In genomic region chr9:107677091-107677784, GRCm38 (mm10) we compare ENCODE assay signal across 9 mouse cellular contexts. TPM values are rescaled to one million over a fixed set of nuclear protein-coding genes. Genes with fewer than 3 reads are reported as not detected.
A peak's percentile ranks its signal among the peaks of the same experiment; 100 is the strongest.
DNase-seq lines count a peak whose midpoint lies in the region; ATAC-seq lines count a peak whose summit lies in the region.
"Had no signal": no experiment of that assay in that cellular context is flagged by ENCODE, and none has a peak within 500 bp of the region (broad histone marks: within the 10 kb centered on the region; RNA-seq: fewer than 3 reads in every experiment).

No protein-coding gene starts in this region.

- peak overlapping the region; percentile 47 for H3K4me3 ChIP-seq in hindbrain, embryonic 10.5 days

- peak; percentile 44 for DNase-seq in gastrocnemius, adult 18-20 months (ENCODE audit: low spot score)
- DNase-seq in gastrocnemius, postnatal 14 days = no peak
- DNase-seq in CD8-positive naive resting alpha-beta T cell, adult 2 months (ENCODE audit: low read depth in 2 of 2, low spot score in 2 of 2) = peak; percentile 43 to 61
- DNase-seq in cerebellum, adult 9-11 months = peak; percentile 62
- peak; percentile 56 for DNase-seq in hindbrain, embryonic 10.5 days (ENCODE audit: low spot score)
- peak; percentile 66 for DNase-seq in testis, postnatal 14 days (ENCODE audit: low spot score)
- no peak for DNase-seq in ovary, adult 18-20 months (ENCODE audit: low spot score)

- H3K27ac ChIP-seq in hindbrain, embryonic 10.5 days = no peak overlapping the region
- H3K27ac ChIP-seq: macrophage had no signal

- peaks cover 29% of the 10 kb centered on the region for H3K4me1 ChIP-seq in hindbrain, embryonic 10.5 days (replicated peaks)

- peaks cover 7% of the 10 kb centered on the region for H3K36me3 ChIP-seq in hindbrain, embryonic 10.5 days

- peaks cover 57% of the 10 kb centered on the region for H3K27me3 ChIP-seq in hindbrain, embryonic 10.5 days (ENCODE audit: insufficient read depth, poor library complexity, severe bottlenecking)

- H3K9me3 ChIP-seq in hindbrain, embryonic 10.5 days = no peaks in the 10 kb centered on the region

- intact Hi-C loops in gastrocnemius, postnatal 14 days (cut with DNase I; ENCODE audit: low total_unique reads) = loop anchor here (5.0 kb wide), 1 partner anchor 75 kb away; no protein-coding TSS in a partner anchor

- ATAC-seq in megakaryocyte, adult 5-6 weeks (ENCODE audit: poor library complexity, severe bottlenecking) = peak; percentile 64

- 22% methylated on average over 17 of the region's 17 CpGs for WGBS in hindbrain, embryonic 10.5 days

RNA-seq across cellular contexts. Expression of gene Gnat1, which starts 2.3 kb away (rescaled TPM):
- total RNA-seq in gastrocnemius, adult 18-20 months (2021) = not detected
- not detected for total RNA-seq in gastrocnemius, postnatal 14 days (2021)
- polyA plus RNA-seq in hindbrain, embryonic 10.5 days (2016; fragmentation: Nextera tagmentation; extraction: Ambion mirVana) = 2.6 and 3.1 TPM in 2 replicates
- total RNA-seq in megakaryocyte, adult 5-6 weeks (2015) = not detected in 2 replicates
- total RNA-seq in megakaryocyte, adult 5-6 weeks (2017) = not detected in 2 replicates
- polyA plus RNA-seq: macrophage had no signal

RNA-seq across cellular contexts. Expression of gene Slc38a3, which starts 7.9 kb away (rescaled TPM):
- 10 to 100 TPM; 57.7 to 62.0 TPM for total RNA-seq in gastrocnemius, adult 18-20 months (2021)
- total RNA-seq in gastrocnemius, postnatal 14 days (2021) = 10 to 100 TPM; 29.8 to 57.1 TPM
- 6.4 and 7.2 TPM in 2 replicates for polyA plus RNA-seq in hindbrain, embryonic 10.5 days (2016; fragmentation: Nextera tagmentation; extraction: Ambion mirVana)
- not detected in 2 replicates for total RNA-seq in megakaryocyte, adult 5-6 weeks (2015)
- total RNA-seq in megakaryocyte, adult 5-6 weeks (2017) = not detected in 2 replicates
- polyA plus RNA-seq: macrophage had no signal

RNA-seq across cellular contexts. Expression of gene Sema3f, which starts 33.0 kb away (rescaled TPM):
- 1 to 10 TPM; 6.2 to 6.8 TPM for total RNA-seq in gastrocnemius, adult 18-20 months (2021)
- 10 to 100 TPM in 1 of 2 experiments, 1 to 10 TPM in 1; 8.4 to 10.6 TPM for total RNA-seq in gastrocnemius, postnatal 14 days (2021)
- 14.5 and 16.4 TPM in 2 replicates for polyA plus RNA-seq in hindbrain, embryonic 10.5 days (2016; fragmentation: Nextera tagmentation; extraction: Ambion mirVana)
- not detected in 2 replicates for total RNA-seq in megakaryocyte, adult 5-6 weeks (2015)
- total RNA-seq in megakaryocyte, adult 5-6 weeks (2017) = not detected in 2 replicates
- polyA plus RNA-seq: macrophage had no signal

RNA-seq across cellular contexts. Expression of gene Gnai2, which starts 42.1 kb away (rescaled TPM):
- total RNA-seq in gastrocnemius, adult 18-20 months (2021) = 10 to 100 TPM; 59.3 to 75.5 TPM
- total RNA-seq in gastrocnemius, postnatal 14 days (2021) = 100 to 1,000 TPM; 139 to 152 TPM
- polyA plus RNA-seq in hindbrain, embryonic 10.5 days (2016; fragmentation: Nextera tagmentation; extraction: Ambion mirVana) = 554 and 640 TPM in 2 replicates
- total RNA-seq in megakaryocyte, adult 5-6 weeks (2015) = 749 and 768 TPM in 2 replicates
- total RNA-seq in megakaryocyte, adult 5-6 weeks (2017) = 859 and 871 TPM in 2 replicates

Comparison
In these comparisons a context has a peak if more than half of its experiments do, and no peak if none do; other contexts are left out.
1. DNase-seq: peak in gastrocnemius, adult 18-20 months (single experiment), CD8-positive naive resting alpha-beta T cell, adult 2 months (2 of 2), cerebellum, adult 9-11 months (single experiment), hindbrain, embryonic 10.5 days (single experiment) and testis, postnatal 14 days (single experiment); none in gastrocnemius, postnatal 14 days (single experiment) and ovary, adult 18-20 months (single experiment).
2. RNA of gene Slc38a3, which starts 7.9 kb away (total RNA-seq): 57.7 to 62.0 TPM in gastrocnemius, adult 18-20 months and 29.8 to 57.1 TPM in gastrocnemius, postnatal 14 days; not detected in megakaryocyte, adult 5-6 weeks; every median in the first group is over 10 times any median in the second.
3. RNA of gene Sema3f, which starts 33.0 kb away (total RNA-seq): 8.4 to 10.6 TPM in gastrocnemius, postnatal 14 days and 6.2 to 6.8 TPM in gastrocnemius, adult 18-20 months; not detected in megakaryocyte, adult 5-6 weeks; every median in the first group is over 4 times any median in the second.